Mouse (Mus musculus) G1E-ER4 (cell line): ENCODE results near the gene Fbxo34. TPM values are rescaled to one million over a fixed set of nuclear protein-coding genes. Genes with fewer than 3 reads are reported as not detected.
A peak's percentile ranks its signal among the peaks of the same experiment; 100 is the strongest.

Experiments used
- GATA1 ChIP-seq: IDR thresholded peaks from one replicate; pipeline ENCODE4 v1.8.0; 2012; ENCODE audit warnings: low read length, inconsistent platforms
- polyA plus RNA-seq: library from polyadenylated mRNA; stranded (reverse); fragments of >175 nt; gene quantifications from 2 replicates; pipeline ENCODE4 v1.2.3, GENCODE M21; 2012

Gene Fbxo34
- polyA plus RNA-seq, 1 experiment = 30.2 TPM

DNA sequence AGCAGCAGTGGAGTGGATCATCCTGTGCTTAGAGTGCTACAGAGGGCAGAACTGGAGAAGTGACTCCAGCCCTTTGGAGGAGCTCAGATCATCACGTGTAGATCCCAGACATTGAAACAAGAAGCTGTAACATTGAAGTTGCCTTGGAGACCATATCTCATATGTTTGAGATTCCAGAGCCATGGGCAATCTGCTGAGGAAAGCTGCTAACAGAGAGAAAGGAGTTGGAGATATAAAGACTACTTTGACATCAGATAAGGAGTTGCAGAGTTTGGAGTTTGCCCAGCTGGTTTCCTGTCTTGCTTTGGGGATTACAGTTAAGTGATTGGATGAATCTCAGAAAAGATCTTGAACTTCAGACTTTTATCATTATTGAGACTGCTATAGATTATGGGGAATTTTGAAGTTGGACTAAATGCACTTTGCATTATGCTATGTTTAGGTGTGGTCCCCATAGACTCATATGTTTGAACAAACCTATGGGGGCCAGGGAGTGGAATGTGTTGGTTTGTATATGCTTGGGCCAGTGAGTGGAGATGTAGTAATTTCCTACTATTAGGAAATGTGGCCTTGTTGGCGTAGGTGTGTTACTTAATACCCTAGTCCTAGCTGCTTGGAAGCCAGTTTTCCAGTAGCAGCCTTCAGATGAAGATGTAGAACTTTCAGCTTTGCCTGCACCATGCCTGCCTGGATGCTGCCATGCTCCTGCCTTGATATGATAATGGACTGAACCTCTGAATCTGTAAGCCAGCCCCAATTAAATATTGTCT lies 43.6 kb downstream of the Fbxo34 start:
- no peak for TF ChIP-seq GATA1

GRCm38 (mm10) chr14:47495951-47496350 lies 45.7 kb downstream of the Fbxo34 start:
- TF ChIP-seq GATA1 = no peak

DNA sequence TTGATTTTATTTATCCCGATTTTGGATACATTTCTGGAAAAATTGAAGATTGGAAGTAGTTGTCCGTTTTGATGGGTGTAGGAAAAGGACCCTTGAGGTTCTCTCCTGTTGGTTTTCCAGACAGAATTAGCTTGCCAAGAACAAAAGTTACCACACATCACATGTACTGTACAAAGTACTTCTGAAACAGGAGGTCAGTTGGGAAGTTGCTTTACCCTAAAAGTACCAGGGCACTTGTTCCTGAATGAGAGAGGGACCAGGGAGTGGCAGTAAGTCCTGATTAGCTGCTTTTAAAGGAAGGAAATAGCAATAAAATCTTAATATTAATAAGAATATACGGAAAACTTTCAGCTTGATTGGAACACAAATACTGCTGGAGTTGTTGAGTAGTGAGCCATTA lies 46.9 kb downstream of the Fbxo34 start:
- TF ChIP-seq GATA1 = no peak

DNA sequence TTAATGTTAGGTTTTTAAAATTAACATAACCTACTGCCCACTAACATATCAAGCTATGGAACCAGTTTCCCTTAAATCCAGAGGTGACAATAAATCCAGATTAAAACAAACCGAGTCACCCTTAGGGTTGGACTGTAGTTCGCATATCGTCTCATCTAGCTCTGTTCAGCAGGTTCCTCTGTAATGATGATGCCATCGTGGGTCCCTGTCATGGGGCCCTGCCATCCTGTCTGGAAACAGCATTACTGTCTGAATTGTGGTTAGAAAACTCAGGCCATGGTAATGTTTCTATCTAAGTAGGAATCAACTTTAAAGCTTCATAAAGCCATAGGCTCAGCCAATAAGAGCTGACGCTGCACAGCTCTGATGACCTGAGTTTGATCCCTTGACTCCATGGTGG lies 48.4 kb downstream of the Fbxo34 start:
- TF ChIP-seq GATA1 = no peak

GRCm38 (mm10) chr14:47504036-47504435 lies 53.8 kb downstream of the Fbxo34 start:
- no peak for TF ChIP-seq GATA1

GRCm38 (mm10) chr14:47506676-47507075 lies 56.5 kb downstream of the Fbxo34 start:
- no peak for TF ChIP-seq GATA1

DNA sequence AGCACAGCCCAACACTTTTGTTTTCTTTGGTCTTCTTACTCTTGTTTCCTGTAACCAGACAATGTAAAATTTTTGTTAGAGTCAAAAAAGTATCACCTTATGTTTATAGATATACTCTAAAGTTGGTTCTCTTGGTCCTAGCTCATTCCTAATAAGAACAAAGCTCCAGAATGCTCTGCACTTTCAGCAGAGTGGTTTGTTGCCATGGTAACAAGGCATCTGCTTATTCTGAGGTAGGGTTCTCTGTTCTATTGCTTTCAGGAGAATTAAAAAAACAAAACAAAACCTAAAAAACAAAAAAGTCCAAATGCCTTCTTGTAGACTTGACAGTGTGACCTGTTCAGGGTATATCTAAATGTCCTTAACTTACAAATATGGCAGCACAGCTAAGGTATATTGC lies 57.8 kb downstream of the Fbxo34 start:
- TF ChIP-seq GATA1 = no peak

GRCm38 (mm10) chr14:47510244-47510643 lies 60.0 kb downstream of the Fbxo34 start:
- no peak for TF ChIP-seq GATA1

GRCm38 (mm10) chr14:47513606-47514005 lies 63.4 kb downstream of the Fbxo34 start:
- TF ChIP-seq GATA1 = no peak

- TF ChIP-seq GATA1 = no peak
Observed at GRCm38 (mm10) chr14:47514816-47515453, 64.7 kb downstream of the Fbxo34 start.

- peak; percentile 14 for TF ChIP-seq GATA1
Observed at GRCm38 (mm10) chr14:47515636-47516035, 65.4 kb downstream of the Fbxo34 start.

DNA sequence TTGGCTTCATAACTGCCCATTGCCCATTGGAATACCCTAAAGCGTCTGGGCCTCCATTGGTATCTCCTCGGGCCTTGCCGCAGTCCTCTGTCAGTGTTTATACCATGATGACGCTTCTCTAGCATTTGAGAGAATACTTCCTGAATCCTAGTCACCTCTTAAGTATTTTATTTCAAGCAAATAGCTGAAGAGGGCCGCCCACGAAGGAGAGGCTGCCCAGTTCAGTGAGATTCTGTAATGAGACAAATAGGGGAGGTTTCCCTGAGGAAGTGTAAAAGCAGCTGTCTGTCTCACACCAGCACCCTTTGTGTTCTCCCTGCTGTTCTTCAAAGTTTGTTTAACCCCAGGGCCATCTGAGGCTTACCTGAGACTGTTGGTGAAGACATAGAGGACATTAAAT lies 66.5 kb downstream of the Fbxo34 start:
- TF ChIP-seq GATA1 = no peak

- TF ChIP-seq GATA1 = no peak
Observed at GRCm38 (mm10) chr14:47518619-47519018, 68.4 kb downstream of the Fbxo34 start.

DNA sequence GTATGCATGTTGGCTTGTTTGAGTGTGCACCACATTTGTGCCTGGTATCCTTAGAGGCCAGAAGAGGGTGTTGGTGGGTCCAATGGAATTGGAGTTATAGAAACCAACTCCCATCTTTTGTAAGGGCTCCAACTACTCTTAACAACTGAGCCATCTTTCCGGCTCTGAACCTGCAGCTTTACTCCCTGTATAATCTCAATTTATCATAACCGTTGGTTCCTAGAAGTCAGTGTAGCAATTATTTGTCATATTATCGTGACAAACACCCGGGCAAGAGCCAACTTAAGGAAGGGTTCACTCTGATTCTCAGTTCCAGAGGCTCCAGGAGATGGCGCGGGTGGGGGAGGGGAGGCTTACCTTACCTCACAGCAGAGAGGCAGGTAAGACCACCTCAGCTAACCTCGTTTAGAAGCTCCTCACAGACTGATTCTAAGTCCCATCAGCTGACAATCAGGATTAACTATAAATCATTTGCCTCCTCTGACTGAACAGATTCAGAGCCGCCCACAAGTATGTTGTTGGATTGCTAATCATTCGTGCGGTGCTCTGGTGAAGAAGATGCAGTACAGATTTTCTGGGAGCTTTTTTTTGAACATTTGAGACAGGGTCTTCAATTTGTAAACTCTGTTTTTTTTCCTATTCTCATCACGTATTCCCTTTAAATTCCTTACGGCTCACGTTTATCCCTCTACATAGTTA lies 70.7 kb downstream of the Fbxo34 start:
- no peak for TF ChIP-seq GATA1

DNA sequence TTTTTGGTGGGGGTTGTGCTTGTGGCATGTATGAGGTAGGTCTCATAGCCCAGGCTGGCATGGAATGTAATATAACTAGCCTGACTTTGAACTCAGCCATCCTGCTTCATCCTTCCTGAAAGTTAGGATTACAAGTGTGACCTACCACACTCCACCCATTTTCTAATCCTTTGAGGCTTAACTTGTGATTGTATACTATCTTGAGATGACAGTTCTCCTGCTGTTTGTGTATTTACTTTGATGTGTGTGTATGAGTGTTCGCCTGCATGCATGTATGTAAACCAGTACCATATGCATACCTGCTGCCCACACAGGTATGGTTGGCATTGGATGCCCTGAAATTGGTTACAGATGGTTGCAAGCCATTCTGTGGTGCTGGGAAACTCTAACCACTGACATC lies 71.4 kb downstream of the Fbxo34 start:
- TF ChIP-seq GATA1 = no peak

- TF ChIP-seq GATA1 = peak; percentile 93
Observed at GRCm38 (mm10) chr14:47522301-47522700, 72.1 kb downstream of the Fbxo34 start.
